25 mouse cellular contexts compared by ENCODE assay signal in genomic region chr9:39577050-39577449, GRCm38 (mm10). TPM values are rescaled to one million over a fixed set of nuclear protein-coding genes. Genes with fewer than 3 reads are reported as not detected.
DNase-seq lines count a peak whose midpoint lies in the region; ATAC-seq and TF ChIP-seq lines count a peak whose summit lies in the region.
"Had no signal": no experiment of that assay in that cellular context is flagged by ENCODE, and none has a peak within 500 bp of the region (broad histone marks: within the 10 kb centered on the region; RNA-seq: fewer than 3 reads in every experiment).

No protein-coding gene starts in this region.

- no peaks in the 10 kb centered on the region for H3K79me2 ChIP-seq in heart, adult 2 months (replicated peaks; ENCODE audit: control insufficient read depth, insufficient read depth, low read length)
- no peaks in the 10 kb centered on the region for H3K79me2 ChIP-seq in CH12.LX (replicated peaks; ENCODE audit: control insufficient read depth, extremely low read depth, insufficient read depth, poor library complexity, severe bottlenecking)

- H3K4me1 ChIP-seq in heart, adult 2 months (ENCODE audit: control insufficient read depth, insufficient read depth, low read length), result no peaks in the 10 kb centered on the region
- H3K4me1 ChIP-seq in heart, embryonic 12.5 days (replicated peaks), result no peaks in the 10 kb centered on the region
- H3K4me1 ChIP-seq in CH12.LX (ENCODE audit: control insufficient read depth in 1 of 2, insufficient read depth in 2 of 2), result peaks cover 0 to 11% of the 10 kb centered on the region in 2 experiments; a peak in 2 of 4 replicates
- H3K4me1 ChIP-seq: embryonic facial prominence, embryonic 12.5 days; forebrain, embryonic 13.5 days; heart, embryonic 15.5 days; hindbrain, embryonic 15.5 days had no signal

- in situ Hi-C loops in CH12.LX (cut with MboI; ENCODE audit: low pct_ligation_motif_present, low pct_unique_long_range_greater_than_20kb, low sequenced_read_pairs), result loop anchor here (25.0 kb wide), 1 partner anchor 615 kb away; the partner anchor contains the start of gene Olfr933

- DNase-seq in heart, adult 2 months, result peak in 1 of 2 experiments; percentile 8
- DNase-seq in CH12.LX (ENCODE audit: extremely low read depth), result peak; percentile 55
- peak; percentile 7 for DNase-seq in brain, adult 2 months (ENCODE audit: low read depth, low spot score)
- DNase-seq in skeletal muscle tissue, adult 2 months (ENCODE audit: low read depth, low spot score), result peak; percentile 4
- no peak for DNase-seq in kidney, postnatal 25 days
- DNase-seq: adrenal gland, adult 8-10 months; adrenal gland, postnatal 36 days; cerebellum, adult 11 months; cerebellum, adult 8-10 months; cerebellum, postnatal 14 days; embryo, embryonic 11 days; gastrocnemius, adult 2 months; gastrocnemius, postnatal 25 days; kidney, adult 2 months had no signal

- H3K4me3 ChIP-seq in heart, adult 2 months, result no peak overlapping the region
- H3K4me3 ChIP-seq in heart, embryonic 12.5 days, result no peak overlapping the region
- H3K4me3 ChIP-seq in CH12.LX (replicated peaks in 1 of 3; ENCODE audit: low read depth in 2 of 3, low read length in 2 of 3, poor library complexity in 1 of 3), result no peak overlapping the region
- H3K4me3 ChIP-seq: embryonic facial prominence, embryonic 12.5 days; forebrain, embryonic 13.5 days; gastrocnemius, adult 2 months; heart, embryonic 15.5 days; hindbrain, embryonic 15.5 days had no signal

- 41% methylated on average over 5 of the region's 5 CpGs for WGBS in heart, adult 2 months
- WGBS in heart, embryonic 12.5 days, result 49% methylated on average over 5 of the region's 5 CpGs

- no peak overlapping the region for H3K9ac ChIP-seq in heart, adult 2 months (ENCODE audit: low read depth, low read length)
- no peak overlapping the region for H3K9ac ChIP-seq in heart, embryonic 12.5 days
- no peak overlapping the region for H3K9ac ChIP-seq in CH12.LX (ENCODE audit: insufficient read depth, low read depth)
- H3K9ac ChIP-seq: embryonic facial prominence, embryonic 12.5 days; forebrain, embryonic 13.5 days; heart, embryonic 15.5 days; hindbrain, embryonic 15.5 days had no signal

- ATAC-seq in heart, embryonic 12.5 days (ENCODE audit: insufficient number of reproducible peaks, low FRiP score), result no peak
- ATAC-seq: forebrain, embryonic 13.5 days; intestine, embryonic 16.5 days had no signal

- dilution Hi-C loops in CH12.LX (cut with MboI; ENCODE audit: extremely low pct_ligation_motif_present, extremely low pct_unique_long_range_greater_than_20kb, low sequenced_read_pairs), result no loop called here

- no peak overlapping the region for H3K4me2 ChIP-seq in heart, embryonic 12.5 days
- no peak overlapping the region for H3K4me2 ChIP-seq in CH12.LX (ENCODE audit: insufficient read depth, low read depth, poor library complexity, severe bottlenecking)
- H3K4me2 ChIP-seq: embryonic facial prominence, embryonic 12.5 days; forebrain, embryonic 13.5 days; heart, embryonic 15.5 days; hindbrain, embryonic 15.5 days had no signal

- H3K36me3 ChIP-seq in heart, adult 2 months (ENCODE audit: control insufficient read depth, insufficient read depth, low read length), result no peaks in the 10 kb centered on the region
- no peaks in the 10 kb centered on the region for H3K36me3 ChIP-seq in heart, embryonic 12.5 days
- H3K36me3 ChIP-seq in CH12.LX (replicated peaks in 1 of 2; ENCODE audit: control insufficient read depth in 1 of 2, insufficient read depth in 1 of 2, low read length in 1 of 2), result no peaks in the 10 kb centered on the region
- H3K36me3 ChIP-seq: embryonic facial prominence, embryonic 12.5 days; heart, embryonic 15.5 days; hindbrain, embryonic 15.5 days had no signal

- intact Hi-C loops in heart, adult 2 months (cut with DNase I), result no loop called here

- no peak for TF ChIP-seq RAD21 in CH12.LX (IDR thresholded peaks at IDR 0.05; ENCODE audit: low read depth, low read length)

- H3K27me3 ChIP-seq in heart, adult 2 months (ENCODE audit: control insufficient read depth, insufficient read depth, low read length), result no peaks in the 10 kb centered on the region
- H3K27me3 ChIP-seq in heart, embryonic 12.5 days (replicated peaks), result no peaks in the 10 kb centered on the region
- no peaks in the 10 kb centered on the region for H3K27me3 ChIP-seq in CH12.LX (replicated peaks)
- H3K27me3 ChIP-seq: embryonic facial prominence, embryonic 12.5 days; forebrain, embryonic 13.5 days; heart, embryonic 15.5 days; hindbrain, embryonic 15.5 days had no signal

- H3K9me3 ChIP-seq in heart, embryonic 12.5 days (replicated peaks), result no peaks in the 10 kb centered on the region
- H3K9me3 ChIP-seq in CH12.LX (replicated peaks; ENCODE audit: low read length), result no peaks in the 10 kb centered on the region
- H3K9me3 ChIP-seq: embryonic facial prominence, embryonic 12.5 days; forebrain, embryonic 13.5 days; heart, embryonic 15.5 days; hindbrain, embryonic 15.5 days had no signal

- peak overlapping the region; percentile 19; the same call in 1 of the 2 replicates for H3K27ac ChIP-seq in heart, adult 2 months
- H3K27ac ChIP-seq in heart, embryonic 12.5 days (ENCODE audit: poor library complexity, severe bottlenecking), result no peak overlapping the region
- no peak overlapping the region for H3K27ac ChIP-seq in CH12.LX (ENCODE audit: insufficient read depth, low read depth)
- H3K27ac ChIP-seq: embryonic facial prominence, embryonic 12.5 days; forebrain, embryonic 13.5 days; gastrocnemius, adult 2 months; heart, embryonic 15.5 days; hindbrain, embryonic 15.5 days had no signal

- no peak for TF ChIP-seq POLR2A in heart, adult 2 months (IDR thresholded peaks at IDR 0.05; ENCODE audit: insufficient read depth, low read depth, low read length)
- no peak for TF ChIP-seq POLR2A in CH12.LX (IDR thresholded peaks at IDR 0.05; ENCODE audit: low read depth, low read length)

- no peak for TF ChIP-seq EP300 in heart, adult 2 months (IDR thresholded peaks at IDR 0.05; ENCODE audit: insufficient read depth, low read depth, low read length)
- peak; percentile 60 for TF ChIP-seq EP300 in CH12.LX (IDR thresholded peaks at IDR 0.05; ENCODE audit: low read length)

- no peak for TF ChIP-seq CTCF in heart, adult 2 months (IDR thresholded peaks at IDR 0.05)
- no peak for TF ChIP-seq CTCF in CH12.LX (conservative IDR thresholded peaks at IDR 0.05 in 1 of 2, IDR thresholded peaks at IDR 0.05 in 1 of 2; ENCODE audit: low read depth in 2 of 2, low read length in 2 of 2)

TF ChIP-seq in CH12.LX, 34 proteins besides CTCF, POLR2A, EP300 and RAD21 (continues in another document):
- TF ChIP-seq ZMIZ1 (IDR thresholded peaks at IDR 0.05; ENCODE audit: low read depth, low read length) (no peak), UBTF (IDR thresholded peaks at IDR 0.05; ENCODE audit: low read depth, low read length) (no peak), ZKSCAN1 (IDR thresholded peaks at IDR 0.05; ENCODE audit: borderline replicate concordance, low read depth, low read length) (no peak), MAFK (IDR thresholded peaks at IDR 0.05; ENCODE audit: insufficient replicate concordance, low read length) (no peak), KAT2A (IDR thresholded peaks at IDR 0.05; ENCODE audit: insufficient replicate concordance, low read length) (no peak), HCFC1 (IDR thresholded peaks at IDR 0.05; ENCODE audit: low read depth, low read length) (no peak), ELF1 (IDR thresholded peaks at IDR 0.05; ENCODE audit: low read depth, low read length) (no peak), SIN3A (IDR thresholded peaks at IDR 0.05; ENCODE audit: low read length) (no peak), USF2 (conservative IDR thresholded peaks at IDR 0.05; ENCODE audit: low read depth, low read length) (no peak), ZNF384 (IDR thresholded peaks at IDR 0.05; ENCODE audit: low read depth, low read length) (no peak), TBP (conservative IDR thresholded peaks at IDR 0.05; ENCODE audit: low read depth, low read length) (no peak), TCF12 (IDR thresholded peaks at IDR 0.05; ENCODE audit: low read depth, low read length) (no peak), CHD2 (IDR thresholded peaks at IDR 0.05; ENCODE audit: low read length) (no peak), E2F4 (IDR thresholded peaks at IDR 0.05; ENCODE audit: insufficient replicate concordance, low read depth, low read length) (no peak), MAX (IDR thresholded peaks at IDR 0.05; ENCODE audit: low read length) (no peak), PAX5 (IDR thresholded peaks at IDR 0.05; ENCODE audit: low read length) (no peak)

RNA-seq across cellular contexts. Expression of gene Olfr959, which starts 1.7 kb away (rescaled TPM):
- not detected for total RNA-seq in heart, adult 2 months (2021)
- polyA plus RNA-seq in heart, adult 2 months (2012; rRNA removed), result not detected in 2 replicates
- not detected in 2 replicates for polyA plus RNA-seq in heart, embryonic 12.5 days (2016; fragmentation: Nextera tagmentation; extraction: Ambion mirVana)
- total RNA-seq in CH12.LX (2012; rRNA removed) (not detected in 2 replicates), CH12.LX (2014; rRNA removed) (not detected in 2 replicates)
- polyA plus RNA-seq in CH12.LX (2012; ENCODE audit: insufficient read length, low read depth), result not detected in 2 replicates
- total RNA-seq: adrenal gland, adult 8-10 months; adrenal gland, postnatal 36 days; common myeloid progenitor, adult 5-6 weeks; ES-E14; gastrocnemius, adult 2 months; gastrocnemius, postnatal 25 days; granulocyte monocyte progenitor cell, adult 5-6 weeks had no signal
- polyA plus RNA-seq: brain, embryonic 14.5 days; embryonic facial prominence, embryonic 12.5 days; forebrain, embryonic 13.5 days; heart, embryonic 15.5 days; hindbrain, embryonic 11.5 days; hindbrain, embryonic 15.5 days; intestine, embryonic 16.5 days; kidney, adult 2 months had no signal

RNA-seq across cellular contexts. Expression of gene Olfr958, which starts 23.2 kb away (rescaled TPM):
- not detected for total RNA-seq in heart, adult 2 months (2021)
- not detected in 2 replicates for polyA plus RNA-seq in heart, adult 2 months (2012; rRNA removed)
- polyA plus RNA-seq in heart, embryonic 12.5 days (2016; fragmentation: Nextera tagmentation; extraction: Ambion mirVana), result not detected in 2 replicates
- total RNA-seq in CH12.LX (2012; rRNA removed), result not detected in 2 replicates
- total RNA-seq in CH12.LX (2014; rRNA removed), result not detected in 2 replicates
- not detected in 2 replicates for polyA plus RNA-seq in CH12.LX (2012; ENCODE audit: insufficient read length, low read depth)
- total RNA-seq: adrenal gland, adult 8-10 months; adrenal gland, postnatal 36 days; common myeloid progenitor, adult 5-6 weeks; ES-E14; gastrocnemius, adult 2 months; gastrocnemius, postnatal 25 days; granulocyte monocyte progenitor cell, adult 5-6 weeks had no signal
- polyA plus RNA-seq: brain, embryonic 14.5 days; embryonic facial prominence, embryonic 12.5 days; forebrain, embryonic 13.5 days; heart, embryonic 15.5 days; hindbrain, embryonic 11.5 days; hindbrain, embryonic 15.5 days; intestine, embryonic 16.5 days; kidney, adult 2 months had no signal

RNA-seq across cellular contexts. Expression of gene AW551984, which starts 27.2 kb away (rescaled TPM):
- total RNA-seq in heart, adult 2 months (2021), result under 1 TPM; 0.14 to 0.26 TPM
- 0.20 and 0.67 TPM in 2 replicates for polyA plus RNA-seq in heart, adult 2 months (2012; rRNA removed)
- 11.0 and 11.4 TPM in 2 replicates for polyA plus RNA-seq in heart, embryonic 12.5 days (2016; fragmentation: Nextera tagmentation; extraction: Ambion mirVana)
- total RNA-seq in CH12.LX (2012; rRNA removed) (not detected in 2 replicates), CH12.LX (2014; rRNA removed) (not detected in 2 replicates)
- not detected in 2 replicates for polyA plus RNA-seq in CH12.LX (2012; ENCODE audit: insufficient read length, low read depth)
- total RNA-seq: common myeloid progenitor, adult 5-6 weeks; granulocyte monocyte progenitor cell, adult 5-6 weeks had no signal

RNA-seq across cellular contexts. Expression of gene Olfr148, which starts 33.4 kb away (rescaled TPM):
- not detected for total RNA-seq in heart, adult 2 months (2021)
- polyA plus RNA-seq in heart, adult 2 months (2012; rRNA removed), result not detected in 2 replicates
- polyA plus RNA-seq in heart, embryonic 12.5 days (2016; fragmentation: Nextera tagmentation; extraction: Ambion mirVana), result not detected in 2 replicates
- not detected in 2 replicates for total RNA-seq in CH12.LX (2012; rRNA removed)
- not detected in 2 replicates for total RNA-seq in CH12.LX (2014; rRNA removed)
- polyA plus RNA-seq in CH12.LX (2012; ENCODE audit: insufficient read length, low read depth), result not detected in 2 replicates
- total RNA-seq: adrenal gland, adult 8-10 months; adrenal gland, postnatal 36 days; common myeloid progenitor, adult 5-6 weeks; ES-E14; gastrocnemius, adult 2 months; gastrocnemius, postnatal 25 days; granulocyte monocyte progenitor cell, adult 5-6 weeks had no signal
- polyA plus RNA-seq: brain, embryonic 14.5 days; embryonic facial prominence, embryonic 12.5 days; forebrain, embryonic 13.5 days; heart, embryonic 15.5 days; hindbrain, embryonic 11.5 days; hindbrain, embryonic 15.5 days; intestine, embryonic 16.5 days; kidney, adult 2 months had no signal

RNA-seq across cellular contexts. Expression of gene Olfr960, which starts 44.1 kb away (rescaled TPM):
- total RNA-seq in heart, adult 2 months (2021), result not detected
- polyA plus RNA-seq in heart, adult 2 months (2012; rRNA removed), result not detected in 2 replicates
- not detected in 2 replicates for polyA plus RNA-seq in heart, embryonic 12.5 days (2016; fragmentation: Nextera tagmentation; extraction: Ambion mirVana)
- total RNA-seq in CH12.LX (2012; rRNA removed), result not detected in 2 replicates
- not detected in 2 replicates for total RNA-seq in CH12.LX (2014; rRNA removed)
- polyA plus RNA-seq in CH12.LX (2012; ENCODE audit: insufficient read length, low read depth), result not detected in 2 replicates
- total RNA-seq: adrenal gland, adult 8-10 months; adrenal gland, postnatal 36 days; common myeloid progenitor, adult 5-6 weeks; ES-E14; gastrocnemius, adult 2 months; gastrocnemius, postnatal 25 days; granulocyte monocyte progenitor cell, adult 5-6 weeks had no signal
- polyA plus RNA-seq: brain, embryonic 14.5 days; embryonic facial prominence, embryonic 12.5 days; forebrain, embryonic 13.5 days; heart, embryonic 15.5 days; hindbrain, embryonic 11.5 days; hindbrain, embryonic 15.5 days; intestine, embryonic 16.5 days; kidney, adult 2 months had no signal

Comparison
In these comparisons a context has a peak if more than half of its experiments do, and no peak if none do; other contexts are left out.
1. DNase-seq: peak in CH12.LX (single experiment), brain, adult 2 months (single experiment) and skeletal muscle tissue, adult 2 months (single experiment); none in kidney, postnatal 25 days (0 of 2).